Mouse (Mus musculus): ENCODE measurements around the gene Ccdc183.

Ccdc183 gene

DNA sequence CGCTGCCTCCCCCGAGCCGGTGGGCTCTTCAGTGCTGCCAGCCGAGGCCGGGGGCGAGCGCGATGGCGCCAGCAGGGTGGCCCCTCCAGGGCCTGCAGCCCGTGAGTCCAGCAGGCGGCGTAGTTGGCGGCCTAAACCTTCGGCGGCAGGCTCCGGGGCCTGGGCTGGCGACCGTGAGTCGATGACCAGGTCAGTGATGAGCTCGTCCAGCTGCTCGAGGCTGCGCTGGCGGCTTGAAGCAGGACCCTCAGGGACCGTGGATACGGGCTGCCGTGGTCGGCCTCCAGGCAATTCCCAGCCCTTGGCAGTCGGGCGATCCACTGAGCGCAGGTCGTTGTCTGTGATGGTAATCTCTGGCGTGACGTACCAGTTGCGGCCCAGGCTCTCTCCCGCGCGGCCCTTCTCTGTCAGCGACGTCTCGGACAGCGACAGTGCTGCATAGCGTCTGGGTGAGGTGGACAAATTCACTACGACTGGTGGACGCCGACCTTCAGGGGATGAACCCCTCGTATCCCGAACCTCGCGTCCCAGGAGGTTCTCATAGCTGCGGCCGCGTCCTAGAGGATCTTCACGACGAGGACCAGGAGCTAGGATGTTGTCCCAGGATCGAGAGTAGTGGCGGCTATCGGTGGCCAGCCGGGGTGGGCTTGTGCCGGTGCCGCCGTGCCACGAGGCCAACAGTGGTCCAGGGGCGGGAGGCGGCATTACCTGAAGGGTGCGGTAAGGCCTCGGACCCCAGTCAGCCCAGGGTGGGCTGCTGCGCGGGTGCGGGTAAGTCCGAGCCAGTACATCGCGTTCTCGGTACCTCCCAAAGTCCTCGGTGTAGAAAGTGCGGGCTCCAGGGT lies 39.3 kb downstream of the Ccdc183 start:
- no peak for DNase-seq (ENCODE audit: low spot score in 2 of 2)

DNA sequence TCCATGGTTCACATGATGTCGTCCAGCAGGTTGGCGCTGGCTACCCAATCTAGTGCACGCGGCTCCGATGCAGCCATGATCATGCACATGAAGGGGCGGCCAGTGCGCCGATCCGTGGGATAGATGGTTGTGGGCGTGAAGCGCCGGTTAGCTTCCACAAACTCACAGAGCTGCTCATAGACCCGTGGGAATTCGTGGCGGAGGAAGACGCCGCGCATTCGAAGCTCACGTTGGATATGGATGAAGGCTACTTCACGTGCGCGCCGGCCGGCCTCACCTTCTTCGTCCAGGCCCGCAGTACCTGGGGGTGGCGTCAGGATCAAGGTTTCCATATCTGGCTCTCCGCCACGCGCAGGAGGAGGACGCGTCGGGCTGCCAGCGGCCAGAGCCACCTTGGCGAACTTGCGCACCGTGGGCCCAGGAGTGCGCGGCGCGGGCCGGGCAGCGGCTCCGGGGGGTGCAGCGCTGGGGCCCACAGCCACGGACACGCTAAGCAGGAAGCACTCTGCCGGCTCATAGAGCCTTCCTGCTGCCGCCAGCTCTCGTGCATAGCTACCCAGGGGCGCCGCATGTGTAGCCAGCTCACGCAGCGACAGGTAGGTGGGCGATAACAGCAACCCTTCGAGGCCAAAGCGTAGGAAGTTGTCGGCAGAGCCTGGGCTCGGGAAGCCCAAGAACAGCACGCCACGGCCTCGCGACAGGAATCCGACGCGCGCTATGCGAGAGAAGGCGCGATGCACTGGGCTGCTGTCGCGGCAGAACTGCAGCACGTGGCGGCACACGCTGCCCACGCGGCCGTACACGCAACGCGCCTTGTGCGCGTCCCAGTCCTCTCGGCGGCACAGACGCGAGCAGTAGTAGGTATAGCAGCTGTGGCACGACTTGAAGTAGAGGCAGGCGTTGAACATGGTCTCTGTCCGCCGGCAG lies 40.2 kb downstream of the Ccdc183 start:
- DNase-seq (ENCODE audit: low spot score in 2 of 2) = no peak

GRCm38 (mm10) chr2:25576028-25576850 lies 41.2 kb downstream of the Ccdc183 start:
- DNase-seq (ENCODE audit: low spot score in 2 of 2) = no peak

DNA sequence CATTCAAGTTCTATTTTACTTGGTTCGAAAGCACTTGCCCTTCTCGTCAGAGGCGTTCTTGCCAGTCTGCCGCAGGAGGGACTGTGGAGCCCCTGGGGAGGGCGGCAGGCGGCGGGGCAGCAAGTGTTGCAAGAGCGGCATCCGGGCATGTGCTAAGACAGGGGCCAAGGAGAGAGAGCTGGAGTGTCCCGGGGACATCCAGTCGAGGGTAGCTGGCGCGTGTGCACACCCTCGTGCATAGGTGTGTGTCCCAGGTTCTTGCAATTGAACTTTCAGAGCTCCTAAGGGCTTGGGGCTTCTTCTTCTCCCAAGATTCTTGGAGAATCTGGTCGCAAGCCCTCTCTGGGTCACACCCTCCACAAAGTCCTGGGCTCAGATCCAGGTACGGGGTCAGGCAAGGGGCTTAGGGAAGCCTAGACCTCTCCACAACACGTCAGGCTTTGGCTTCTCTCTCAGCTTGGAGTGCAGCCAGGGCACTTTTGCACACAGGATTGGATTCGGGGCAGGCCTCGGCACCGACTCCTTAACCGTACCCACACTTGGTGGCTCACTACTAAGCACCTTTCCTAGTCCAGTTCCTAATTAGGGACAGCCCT lies 41.9 kb downstream of the Ccdc183 start:
- peak in 1 of 2 experiments; percentile 79 for DNase-seq (ENCODE audit: low spot score in 2 of 2)

DNA sequence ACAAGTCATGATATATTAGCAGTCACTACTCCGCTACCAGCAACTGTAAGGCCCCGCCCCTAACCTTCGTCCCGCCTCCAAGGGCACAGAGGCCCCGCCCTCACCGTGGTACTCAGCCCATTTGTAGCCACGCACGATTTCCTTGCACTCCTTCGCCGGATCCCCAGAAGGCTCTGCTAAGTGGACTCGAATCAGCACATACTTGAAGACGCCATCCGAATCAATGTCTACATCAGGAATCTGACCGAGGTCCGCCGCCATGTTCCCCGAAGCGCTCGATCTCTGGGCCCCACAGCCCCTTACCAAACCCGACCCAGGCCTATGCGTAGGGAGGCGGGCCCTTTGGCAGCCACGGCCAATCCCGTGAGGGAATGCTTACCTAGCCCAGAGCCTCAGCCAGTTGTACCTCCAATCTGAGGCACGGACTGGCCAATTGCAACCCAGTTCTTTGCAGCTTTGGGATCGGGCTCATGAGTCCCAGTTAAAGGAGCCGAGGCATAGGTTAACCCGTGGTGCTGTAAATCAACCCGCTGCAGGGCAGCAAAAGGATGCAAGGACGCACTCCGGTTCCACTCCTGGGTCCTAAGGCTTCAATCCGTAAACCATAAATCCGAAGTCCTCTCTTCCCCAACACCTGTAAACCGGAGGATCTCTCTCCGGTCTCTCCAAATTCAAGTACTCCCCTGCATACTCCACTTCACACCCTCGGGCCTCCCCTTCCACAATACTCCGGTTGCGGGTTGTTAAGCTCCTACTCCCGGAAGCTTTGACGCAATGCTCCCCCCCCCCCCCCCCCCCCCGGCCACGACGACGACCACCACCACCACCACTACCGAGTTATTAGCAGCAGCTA lies 42.7 kb downstream of the Ccdc183 start, which contains the start of the genes Mamdc4 and Phpt1:
TSS of gene Mamdc4 (minus strand) at position 267 of the 853 bp plus-strand sequence.
TSS of gene Phpt1 (minus strand) at position 646 of the 853 bp plus-strand sequence.
- peak; percentile 91 to 94 for DNase-seq (ENCODE audit: low spot score in 2 of 2)

- DNase-seq (ENCODE audit: low spot score in 2 of 2) = peak in 1 of 2 experiments; percentile 63
Measured at GRCm38 (mm10) chr2:25574136-25574535, 43.3 kb downstream of the Ccdc183 start.

DNA sequence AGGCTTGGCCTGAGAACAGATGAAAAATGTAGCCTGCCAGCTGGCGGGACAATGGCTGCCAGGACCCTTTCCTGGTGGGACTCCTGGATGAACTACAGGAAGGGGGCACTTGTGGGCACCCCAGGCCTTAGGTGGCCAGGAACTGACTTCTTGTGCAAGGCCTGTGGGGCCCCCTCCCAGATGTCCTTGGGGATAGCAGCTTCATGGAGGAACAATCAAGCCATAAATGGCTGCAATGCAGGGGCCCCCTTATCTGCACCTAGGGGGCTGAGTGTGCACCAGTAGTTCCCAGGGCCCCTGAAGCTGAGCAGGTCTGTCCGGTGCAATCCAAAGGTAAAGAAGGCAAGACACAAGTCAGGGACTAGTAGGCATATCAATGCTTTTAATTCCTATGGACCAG lies 44.4 kb downstream of the Ccdc183 start:
- peak in 1 of 2 experiments; percentile 61 for DNase-seq (ENCODE audit: low spot score in 2 of 2)

DNA sequence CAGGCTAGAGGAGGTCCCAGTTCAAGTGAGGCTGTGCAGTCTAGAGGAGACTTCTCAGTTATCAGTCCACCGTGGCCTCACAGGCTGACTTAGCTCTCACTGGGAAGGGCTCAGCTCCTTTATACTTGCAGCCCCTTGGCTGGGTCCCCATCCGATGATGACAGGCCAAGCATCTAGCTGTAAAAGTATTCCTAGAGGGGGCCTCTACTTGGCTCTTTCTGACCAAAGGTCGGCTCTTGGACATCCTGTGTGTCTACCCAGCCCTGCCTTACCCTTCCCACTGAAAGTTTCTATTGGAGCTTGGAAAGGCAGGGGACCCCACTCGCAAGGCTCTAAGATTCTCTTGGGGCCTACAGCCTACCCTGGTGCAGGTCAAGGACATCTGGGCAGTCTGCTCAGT lies 46.3 kb downstream of the Ccdc183 start:
- no peak for DNase-seq (ENCODE audit: low spot score in 2 of 2)

GRCm38 (mm10) chr2:25569323-25569722 lies 48.2 kb downstream of the Ccdc183 start:
- peak in 1 of 2 experiments; percentile 56 for DNase-seq (ENCODE audit: low spot score in 2 of 2)

- DNase-seq (ENCODE audit: low spot score in 2 of 2) = no peak
Measured at GRCm38 (mm10) chr2:25568473-25569019, 48.9 kb downstream of the Ccdc183 start.

DNA sequence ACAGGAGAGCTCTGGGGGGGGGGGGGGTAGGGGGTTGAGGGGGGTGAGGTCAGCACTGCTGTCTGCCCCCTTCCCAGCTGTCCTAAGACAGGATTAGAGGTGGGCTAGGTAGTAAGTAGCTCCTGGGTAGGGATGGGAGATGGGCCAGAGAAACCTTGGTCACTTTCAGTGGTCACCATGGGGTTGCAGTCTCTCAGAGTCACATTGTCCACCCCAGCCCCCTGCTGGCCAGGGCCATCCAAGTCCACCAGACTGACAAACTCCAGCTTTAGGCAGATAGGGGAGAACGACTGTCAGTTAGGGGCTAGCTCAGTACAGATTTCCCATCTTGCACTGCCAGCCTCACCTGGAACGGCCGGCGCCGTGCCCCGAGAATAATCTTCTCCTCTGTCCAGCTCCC lies 50.9 kb downstream of the Ccdc183 start:
- DNase-seq (ENCODE audit: low spot score in 2 of 2) = no peak

DNA sequence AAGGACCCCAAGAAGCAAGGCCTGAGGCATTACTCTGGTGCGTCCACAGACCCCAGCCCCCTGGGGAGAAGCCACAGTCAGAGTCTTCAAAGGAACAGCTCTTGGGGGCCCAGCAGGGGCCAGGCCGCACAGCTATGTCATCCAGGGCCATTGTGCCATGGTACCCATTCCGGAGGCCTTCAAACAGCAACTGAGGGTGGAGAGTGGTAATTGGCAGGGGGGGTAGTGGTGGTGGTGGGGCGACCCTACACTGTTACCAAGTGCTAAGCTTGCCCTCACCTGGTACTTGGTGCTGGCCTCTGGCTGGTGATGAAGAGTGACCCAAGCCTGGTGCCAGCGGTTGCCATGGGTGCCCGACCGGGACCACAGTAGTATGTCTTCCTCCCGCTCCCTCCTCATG lies 51.7 kb downstream of the Ccdc183 start:
- DNase-seq (ENCODE audit: low spot score in 2 of 2) = no peak

GRCm38 (mm10) chr2:25561946-25562345 lies 55.5 kb downstream of the Ccdc183 start:
- no peak for DNase-seq (ENCODE audit: low spot score in 2 of 2)

DNA sequence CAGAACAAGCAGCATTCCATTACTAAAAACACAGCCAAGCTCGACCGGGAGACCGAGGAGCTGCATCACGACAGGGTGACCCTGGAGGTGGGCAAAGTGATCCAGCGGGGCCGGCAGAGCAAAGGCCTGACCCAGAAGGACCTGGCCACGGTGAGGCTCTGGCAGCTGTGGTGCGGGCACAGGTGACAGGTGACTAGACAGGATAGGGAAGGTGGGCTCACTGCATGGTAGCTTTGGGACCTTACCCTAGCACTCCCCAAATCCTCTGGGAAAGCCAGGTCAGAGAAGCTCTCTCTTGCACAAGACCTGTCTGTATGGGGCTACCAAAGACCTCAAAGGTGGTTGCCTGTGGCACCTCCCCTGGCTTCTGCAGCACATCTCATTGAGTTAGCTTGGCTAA lies 56.9 kb downstream of the Ccdc183 start:
- DNase-seq (ENCODE audit: low spot score in 2 of 2) = no peak

- no peak for DNase-seq (ENCODE audit: low spot score in 2 of 2)
Measured at GRCm38 (mm10) chr2:25558774-25559173, 58.7 kb downstream of the Ccdc183 start.

Data from spleen, postnatal 4 days (tissue).